8 mouse cellular contexts compared by ENCODE assay signal in the genomic region with DNA sequence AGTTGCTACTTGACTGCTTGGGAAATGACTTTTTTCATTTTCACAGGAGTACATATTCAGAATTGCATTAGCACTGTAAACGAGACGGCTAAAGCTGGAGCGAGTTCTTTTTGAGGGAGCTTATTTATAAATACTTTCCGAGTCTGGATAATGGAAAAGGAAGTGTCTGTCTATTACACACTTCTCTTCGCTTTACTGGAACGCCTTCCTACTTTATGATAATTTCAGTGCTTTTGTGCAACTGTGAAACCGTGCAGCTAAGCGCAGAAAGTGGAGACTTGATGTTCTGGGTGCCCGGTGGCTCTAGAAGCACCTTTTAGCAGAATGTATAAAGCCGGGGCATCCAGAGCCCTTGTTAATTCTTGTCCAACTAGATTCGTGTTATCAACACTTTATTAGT. TPM values are rescaled to one million over a fixed set of nuclear protein-coding genes. Genes with fewer than 3 reads are reported as not detected.
DNase-seq lines count a peak whose midpoint lies in the region; ATAC-seq and TF ChIP-seq lines count a peak whose summit lies in the region.

No protein-coding gene starts in this region.

- no peaks in the 10 kb centered on the region for H3K27me3 ChIP-seq in heart, embryonic 14.5 days (ENCODE audit: control insufficient read depth, insufficient read depth, low read length)
- H3K27me3 ChIP-seq in hindbrain, embryonic 14.5 days (ENCODE audit: control insufficient read depth, insufficient read depth, low read length): no peaks in the 10 kb centered on the region
- H3K27me3 ChIP-seq in midbrain, embryonic 13.5 days: no peaks in the 10 kb centered on the region

- H3K27ac ChIP-seq in heart, embryonic 14.5 days (replicated peaks in 1 of 2; ENCODE audit: control insufficient read depth in 1 of 2, insufficient read depth in 1 of 2, low read depth in 2 of 2, low read length in 2 of 2): no peak overlapping the region
- H3K27ac ChIP-seq in cortical plate, adult 2 months (ENCODE audit: insufficient read depth, low read length): no peak overlapping the region
- H3K27ac ChIP-seq in hindbrain, embryonic 14.5 days: no peak overlapping the region
- H3K27ac ChIP-seq in midbrain, embryonic 13.5 days: no peak overlapping the region

- H3K4me1 ChIP-seq in heart, embryonic 14.5 days (ENCODE audit: control insufficient read depth in 2 of 2, insufficient read depth in 2 of 2, low read length in 2 of 2): peaks cover 0 to 14% of the 10 kb centered on the region in 2 experiments; a peak in 3 of 4 replicates
- H3K4me1 ChIP-seq in cortical plate, adult 2 months (ENCODE audit: control insufficient read depth, insufficient read depth, low read length): peaks cover 3% of the 10 kb centered on the region; the same call in 1 of the 2 replicates
- peaks cover 20% of the 10 kb centered on the region for H3K4me1 ChIP-seq in hindbrain, embryonic 14.5 days (replicated peaks; ENCODE audit: control insufficient read depth, insufficient read depth, low read length)
- H3K4me1 ChIP-seq in midbrain, embryonic 13.5 days (replicated peaks): peaks cover 39% of the 10 kb centered on the region

- ATAC-seq in heart, embryonic 14.5 days (ENCODE audit: insufficient number of reproducible peaks, insufficient read depth, low FRiP score, low read depth): no peak
- ATAC-seq in hindbrain, embryonic 14.5 days (ENCODE audit: low FRiP score): no peak
- no peak for ATAC-seq in midbrain, embryonic 13.5 days

- no peak for DNase-seq in heart, postnatal 36 days
- no peak for DNase-seq in hindbrain, embryonic 14.5 days (ENCODE audit: low spot score)
- DNase-seq in right cerebral cortex, postnatal 14 days: no peak
- no peak for DNase-seq in thymus, postnatal 4 days
- no peak for DNase-seq in left cerebral cortex, postnatal 10 days (ENCODE audit: extremely low spot score in 1 of 2, low spot score in 2 of 2)

- no peaks in the 10 kb centered on the region for H3K9me3 ChIP-seq in heart, embryonic 14.5 days (ENCODE audit: control insufficient read depth, low read length)
- no peaks in the 10 kb centered on the region for H3K9me3 ChIP-seq in hindbrain, embryonic 14.5 days (ENCODE audit: control insufficient read depth, low read length)
- H3K9me3 ChIP-seq in midbrain, embryonic 13.5 days: no peaks in the 10 kb centered on the region

- peak overlapping the region; percentile 89 for H3K9ac ChIP-seq in heart, embryonic 14.5 days (ENCODE audit: low read length)
- peak overlapping the region; percentile 85 for H3K9ac ChIP-seq in hindbrain, embryonic 14.5 days
- H3K9ac ChIP-seq in midbrain, embryonic 13.5 days (replicated peaks): peak overlapping the region; percentile 95

- no peak for TF ChIP-seq POLR2A in cortical plate, adult 2 months (IDR thresholded peaks at IDR 0.05; ENCODE audit: extremely low read depth, insufficient read depth, low read length)

- intact Hi-C loops in heart, postnatal 36 days (cut with DNase I): loop anchor here (5.0 kb wide), 2 partner anchors 34 to 69 kb away; no protein-coding TSS in a partner anchor
- intact Hi-C loops in left cerebral cortex, postnatal 10 days (cut with DNase I): loop anchor here (5.0 kb wide), 1 partner anchor 39 kb away; no protein-coding TSS in a partner anchor

- no peaks in the 10 kb centered on the region for H3K36me3 ChIP-seq in heart, embryonic 14.5 days (ENCODE audit: control insufficient read depth, insufficient read depth, low read length)
- no peaks in the 10 kb centered on the region for H3K36me3 ChIP-seq in hindbrain, embryonic 14.5 days (replicated peaks; ENCODE audit: control insufficient read depth, insufficient read depth)
- H3K36me3 ChIP-seq in midbrain, embryonic 13.5 days: no peaks in the 10 kb centered on the region

- H3K4me2 ChIP-seq in heart, embryonic 14.5 days (ENCODE audit: low read length): peak overlapping the region; percentile 93
- H3K4me2 ChIP-seq in hindbrain, embryonic 14.5 days (replicated peaks): peak overlapping the region; percentile 77
- H3K4me2 ChIP-seq in midbrain, embryonic 13.5 days (replicated peaks): peak overlapping the region; percentile 66

- peak overlapping the region in 1 of 2 experiments; percentile 79; a peak in 2 of 4 replicates for H3K4me3 ChIP-seq in heart, embryonic 14.5 days (ENCODE audit: control insufficient read depth in 1 of 2, insufficient read depth in 1 of 2, low read depth in 1 of 2, low read length in 2 of 2)
- H3K4me3 ChIP-seq in cortical plate, adult 2 months (ENCODE audit: insufficient read depth, low read length): peak overlapping the region; percentile 93; the same call in 1 of the 2 replicates
- peak overlapping the region; percentile 78 for H3K4me3 ChIP-seq in hindbrain, embryonic 14.5 days (replicated peaks; ENCODE audit: low read length)
- peak overlapping the region; percentile 91 for H3K4me3 ChIP-seq in midbrain, embryonic 13.5 days (replicated peaks)

- WGBS in heart, embryonic 14.5 days: 50% methylated on average over 11 of the region's 11 CpGs
- 69% methylated on average over 11 of the region's 11 CpGs for WGBS in hindbrain, embryonic 14.5 days
- WGBS in midbrain, embryonic 13.5 days: 63% methylated on average over 11 of the region's 11 CpGs

- TF ChIP-seq CTCF in cortical plate, adult 2 months (IDR thresholded peaks at IDR 0.05; ENCODE audit: extremely low read depth, insufficient read depth, low read length): no peak

RNA-seq across cellular contexts. Expression of gene Cdk8, which starts 1.8 kb away (rescaled TPM):
- 16.7 and 17.1 TPM in 2 replicates for polyA plus RNA-seq in heart, embryonic 14.5 days (2014; fragmentation: Nextera tagmentation; extraction: Ambion mirVana)
- total RNA-seq in heart, postnatal 36 days (2021): 10 to 100 TPM; 14.6 to 18.0 TPM
- 33.7 and 35.8 TPM in 2 replicates for polyA plus RNA-seq in cortical plate, adult 2 months (2012; rRNA removed)
- 25.7 and 31.6 TPM in 2 replicates for polyA plus RNA-seq in hindbrain, embryonic 14.5 days (2014; fragmentation: Nextera tagmentation; extraction: Ambion mirVana)
- 21.8 and 25.6 TPM in 2 replicates for polyA plus RNA-seq in midbrain, embryonic 13.5 days (2015; fragmentation: Nextera tagmentation; extraction: Ambion mirVana)
- 10 to 100 TPM; 45.8 to 49.5 TPM for total RNA-seq in left cerebral cortex, postnatal 10 days (2021)

RNA-seq across cellular contexts. Expression of gene Rnf6, which starts 11.5 kb away (rescaled TPM):
- 39.0 and 39.4 TPM in 2 replicates for polyA plus RNA-seq in heart, embryonic 14.5 days (2014; fragmentation: Nextera tagmentation; extraction: Ambion mirVana)
- total RNA-seq in heart, postnatal 36 days (2021): 10 to 100 TPM; 40.4 to 41.6 TPM
- 47.5 and 51.1 TPM in 2 replicates for polyA plus RNA-seq in cortical plate, adult 2 months (2012; rRNA removed)
- 22.2 and 22.6 TPM in 2 replicates for polyA plus RNA-seq in hindbrain, embryonic 14.5 days (2014; fragmentation: Nextera tagmentation; extraction: Ambion mirVana)
- 26.2 and 27.9 TPM in 2 replicates for polyA plus RNA-seq in midbrain, embryonic 13.5 days (2015; fragmentation: Nextera tagmentation; extraction: Ambion mirVana)
- 10 to 100 TPM; 39.3 to 39.9 TPM for total RNA-seq in left cerebral cortex, postnatal 10 days (2021)

RNA-seq across cellular contexts. Expression of gene 1700001J03Rik, which starts 47.7 kb away (rescaled TPM):
- polyA plus RNA-seq in heart, embryonic 14.5 days (2014; fragmentation: Nextera tagmentation; extraction: Ambion mirVana): not detected in 2 replicates
- total RNA-seq in heart, postnatal 36 days (2021): not detected
- 0.71 and 1.1 TPM in 2 replicates for polyA plus RNA-seq in cortical plate, adult 2 months (2012; rRNA removed)
- 0.68 TPM in 1 of 2 replicates, not detected in the other for polyA plus RNA-seq in hindbrain, embryonic 14.5 days (2014; fragmentation: Nextera tagmentation; extraction: Ambion mirVana)
- polyA plus RNA-seq in midbrain, embryonic 13.5 days (2015; fragmentation: Nextera tagmentation; extraction: Ambion mirVana): 0.28 and 0.32 TPM in 2 replicates
- under 1 TPM in 1 of 2 experiments, not detected in 1; 0.47 TPM for total RNA-seq in left cerebral cortex, postnatal 10 days (2021)
